Mouse (Mus musculus) bone marrow macrophage, adult 2 months (primary cell): Measurements from ENCODE around the gene Ptprcap.

ENCODE experiments used
- CTCF ChIP-seq: IDR thresholded peaks from 2 replicates; pipeline ENCODE4 v1.5.1; 2012; ENCODE audit warnings: low read depth, mild to moderate bottlenecking, low read length, moderate library complexity
- POLR2A ChIP-seq: IDR thresholded peaks from 2 replicates; pipeline ENCODE4 v1.6.1; 2012; ENCODE audit warnings: mild to moderate bottlenecking, low read depth, low read length, borderline replicate concordance

GRCm38 (mm10) chr19:4152445-4153231 is 766 bp upstream of the Ptprcap start:
- no peak for TF ChIP-seq POLR2A
- no peak for TF ChIP-seq CTCF
